Mouse (Mus musculus): ENCODE results near the gene Srd5a2.

DNA sequence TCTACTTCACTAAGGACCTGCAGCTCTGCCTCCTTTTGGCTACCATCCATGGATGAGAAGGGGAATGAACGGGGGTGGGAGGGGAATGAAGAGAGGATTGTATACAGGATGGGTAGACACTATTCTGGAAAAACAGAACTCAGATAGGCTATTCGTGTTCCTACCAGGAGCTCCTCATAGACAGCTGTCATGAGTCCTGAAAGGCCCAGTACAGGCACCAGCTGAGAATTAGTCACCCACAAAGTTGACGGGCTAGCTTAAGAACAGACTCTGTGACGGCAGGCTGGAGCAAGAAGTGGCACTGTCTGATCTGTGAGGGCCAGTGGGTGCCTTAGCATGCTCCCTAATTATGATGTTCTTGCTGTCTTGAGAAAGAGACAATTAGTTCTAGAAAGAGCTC lies 76.4 kb downstream of the Srd5a2 start:
- TF ChIP-seq CTCF (IDR thresholded peaks at IDR 0.05) (no peak), POLR2A (IDR thresholded peaks at IDR 0.05; ENCODE audit: insufficient read depth, low read depth, low read length) (no peak), EP300 (IDR thresholded peaks at IDR 0.05; ENCODE audit: insufficient read depth, low read depth, low read length) (no peak)
